Mouse (Mus musculus): ENCODE measurements around the gene Duoxa1. TPM values are rescaled to one million over a fixed set of nuclear protein-coding genes. Genes with fewer than 3 reads are reported as not detected.

Duoxa1 gene
- total and polyA plus RNA-seq, 2 experiments from 2014 or later, result not detected

- Histone ChIP-seq H3K4me2 (ENCODE audit: low read depth, low read length) (no peak overlapping the region), H3K9ac (replicated peaks; ENCODE audit: low read depth, low read length) (no peak overlapping the region), H3K27me3 (ENCODE audit: control insufficient read depth, insufficient read depth, low read length) (no peaks in the 10 kb centered on the region), H3K4me1 (ENCODE audit: control insufficient read depth, insufficient read depth) (peaks cover 11% of the 10 kb centered on the region; the same call in 1 of the 2 replicates), H3K4me3 (ENCODE audit: low read depth, low read length) (no peak overlapping the region), H3K27ac (ENCODE audit: low read depth) (no peak overlapping the region), H3K36me3 (replicated peaks; ENCODE audit: control insufficient read depth, insufficient read depth, low read length) (peaks cover 19% of the 10 kb centered on the region), H3K9me3 (replicated peaks; ENCODE audit: control insufficient read depth, low read length) (no peaks in the 10 kb centered on the region)
- ATAC-seq (ENCODE audit: insufficient read depth, low read depth) (no peak), DNase-seq (ENCODE audit: low spot score) (no peak)
- whole genome bisulfite sequencing, result 87% methylated on average over 3 of the region's 3 CpGs
- TF ChIP-seq CTCF (IDR thresholded peaks at IDR 0.05; ENCODE audit: low read depth), result no peak
- no peak for TF ChIP-seq EP300 (IDR thresholded peaks at IDR 0.05; ENCODE audit: low read depth)
Observed at GRCm38 (mm10) chr2:122356187-122356586, 42.7 kb upstream of the Duoxa1 start.

- H3K27ac ChIP-seq (ENCODE audit: low read depth), result no peak overlapping the region
- H3K9me3 ChIP-seq (replicated peaks; ENCODE audit: control insufficient read depth, low read length), result no peaks in the 10 kb centered on the region
- H3K4me1 ChIP-seq (ENCODE audit: control insufficient read depth, insufficient read depth), result peaks cover 11% of the 10 kb centered on the region; the same call in 1 of the 2 replicates
- no peak overlapping the region for H3K4me2 ChIP-seq (ENCODE audit: low read depth, low read length)
- 95% methylated on average over 5 of the region's 5 CpGs for WGBS
- no peak for ATAC-seq (ENCODE audit: insufficient read depth, low read depth)
- peaks cover 19% of the 10 kb centered on the region for H3K36me3 ChIP-seq (replicated peaks; ENCODE audit: control insufficient read depth, insufficient read depth, low read length)
- no peak for TF ChIP-seq EP300 (IDR thresholded peaks at IDR 0.05; ENCODE audit: low read depth)
- no peak overlapping the region for H3K4me3 ChIP-seq (ENCODE audit: low read depth, low read length)
- no peaks in the 10 kb centered on the region for H3K27me3 ChIP-seq (ENCODE audit: control insufficient read depth, insufficient read depth, low read length)
- DNase-seq (ENCODE audit: low spot score), result no peak
- no peak overlapping the region for H3K9ac ChIP-seq (replicated peaks; ENCODE audit: low read depth, low read length)
Observed at GRCm38 (mm10) chr2:122355389-122355788, 41.9 kb upstream of the Duoxa1 start.

GRCm38 (mm10) chr2:122354191-122354929 lies 40.8 kb upstream of the Duoxa1 start:
- DNase-seq (ENCODE audit: low spot score) (no peak), ATAC-seq (ENCODE audit: insufficient read depth, low read depth) (no peak)
- 50% methylated on average over 12 of the region's 12 CpGs for WGBS
- H3K4me1 ChIP-seq (ENCODE audit: control insufficient read depth, insufficient read depth), result peaks cover 12% of the 10 kb centered on the region
- H3K36me3 ChIP-seq (replicated peaks; ENCODE audit: control insufficient read depth, insufficient read depth, low read length), result peaks cover 19% of the 10 kb centered on the region
- no peak overlapping the region for H3K4me2 ChIP-seq (ENCODE audit: low read depth, low read length)
- H3K9ac ChIP-seq (replicated peaks; ENCODE audit: low read depth, low read length), result no peak overlapping the region
- TF ChIP-seq CTCF (IDR thresholded peaks at IDR 0.05; ENCODE audit: low read depth), result no peak
- no peak for TF ChIP-seq EP300 (IDR thresholded peaks at IDR 0.05; ENCODE audit: low read depth)
- no peaks in the 10 kb centered on the region for H3K27me3 ChIP-seq (ENCODE audit: control insufficient read depth, insufficient read depth, low read length)
- no peak overlapping the region for H3K4me3 ChIP-seq (ENCODE audit: low read depth, low read length)
- no peak overlapping the region for H3K27ac ChIP-seq (ENCODE audit: low read depth)
- no peaks in the 10 kb centered on the region for H3K9me3 ChIP-seq (replicated peaks; ENCODE audit: control insufficient read depth, low read length)

- Histone ChIP-seq H3K27ac (ENCODE audit: low read depth) (no peak overlapping the region), H3K4me2 (ENCODE audit: low read depth, low read length) (no peak overlapping the region), H3K9me3 (replicated peaks; ENCODE audit: control insufficient read depth, low read length) (no peaks in the 10 kb centered on the region), H3K4me1 (ENCODE audit: control insufficient read depth, insufficient read depth) (peaks cover 16% of the 10 kb centered on the region), H3K4me3 (ENCODE audit: low read depth, low read length) (no peak overlapping the region), H3K27me3 (ENCODE audit: control insufficient read depth, insufficient read depth, low read length) (no peaks in the 10 kb centered on the region), H3K36me3 (replicated peaks; ENCODE audit: control insufficient read depth, insufficient read depth, low read length) (peaks cover 19% of the 10 kb centered on the region), H3K9ac (replicated peaks; ENCODE audit: low read depth, low read length) (no peak overlapping the region)
- WGBS, result 86% methylated on average over 8 of the region's 8 CpGs
- no peak for ATAC-seq (ENCODE audit: insufficient read depth, low read depth)
- TF ChIP-seq CTCF (IDR thresholded peaks at IDR 0.05; ENCODE audit: low read depth), result no peak
- TF ChIP-seq EP300 (IDR thresholded peaks at IDR 0.05; ENCODE audit: low read depth), result no peak
- no peak for DNase-seq (ENCODE audit: low spot score)
Observed at GRCm38 (mm10) chr2:122353765-122354164, 40.2 kb upstream of the Duoxa1 start.

GRCm38 (mm10) chr2:122352992-122353391 lies 39.5 kb upstream of the Duoxa1 start:
- H3K4me1 ChIP-seq (ENCODE audit: control insufficient read depth, insufficient read depth), result peaks cover 16% of the 10 kb centered on the region
- 73% methylated on average over 6 of the region's 6 CpGs for WGBS
- H3K27ac ChIP-seq (ENCODE audit: low read depth), result no peak overlapping the region
- H3K9me3 ChIP-seq (replicated peaks; ENCODE audit: control insufficient read depth, low read length), result no peaks in the 10 kb centered on the region
- ATAC-seq (ENCODE audit: insufficient read depth, low read depth) (no peak), DNase-seq (ENCODE audit: low spot score) (no peak)
- peaks cover 19% of the 10 kb centered on the region for H3K36me3 ChIP-seq (replicated peaks; ENCODE audit: control insufficient read depth, insufficient read depth, low read length)
- TF ChIP-seq EP300 (IDR thresholded peaks at IDR 0.05; ENCODE audit: low read depth) (no peak), CTCF (IDR thresholded peaks at IDR 0.05; ENCODE audit: low read depth) (no peak)
- H3K27me3 ChIP-seq (ENCODE audit: control insufficient read depth, insufficient read depth, low read length), result no peaks in the 10 kb centered on the region
- H3K4me3 ChIP-seq (ENCODE audit: low read depth, low read length), result no peak overlapping the region
- no peak overlapping the region for H3K4me2 ChIP-seq (ENCODE audit: low read depth, low read length)
- H3K9ac ChIP-seq (replicated peaks; ENCODE audit: low read depth, low read length), result no peak overlapping the region

GRCm38 (mm10) chr2:122351931-122352329 lies 38.4 kb upstream of the Duoxa1 start:
- ATAC-seq (ENCODE audit: insufficient read depth, low read depth), result no peak
- Histone ChIP-seq H3K4me1 (ENCODE audit: control insufficient read depth, insufficient read depth) (peaks cover 16% of the 10 kb centered on the region), H3K9ac (replicated peaks; ENCODE audit: low read depth, low read length) (0 out of 2 replicates have a peak overlapping the region, but pooled peaks have one; percentile 20), H3K4me2 (ENCODE audit: low read depth, low read length) (no peak overlapping the region), H3K27ac (ENCODE audit: low read depth) (0 out of 2 replicates have a peak overlapping the region, but pooled peaks have one; percentile 25), H3K4me3 (ENCODE audit: low read depth, low read length) (no peak overlapping the region), H3K36me3 (replicated peaks; ENCODE audit: control insufficient read depth, insufficient read depth, low read length) (peaks cover 16% of the 10 kb centered on the region), H3K27me3 (ENCODE audit: control insufficient read depth, insufficient read depth, low read length) (peaks cover 4% of the 10 kb centered on the region; the same call in 1 of the 2 replicates), H3K9me3 (replicated peaks; ENCODE audit: control insufficient read depth, low read length) (no peaks in the 10 kb centered on the region)
- DNase-seq (ENCODE audit: low spot score), result no peak
- no peak for TF ChIP-seq EP300 (IDR thresholded peaks at IDR 0.05; ENCODE audit: low read depth)
- no peak for TF ChIP-seq CTCF (IDR thresholded peaks at IDR 0.05; ENCODE audit: low read depth)
- 43% methylated on average over 4 of the region's 4 CpGs for WGBS
